Mouse (Mus musculus): ENCODE data around the gene Txnip.

DNA sequence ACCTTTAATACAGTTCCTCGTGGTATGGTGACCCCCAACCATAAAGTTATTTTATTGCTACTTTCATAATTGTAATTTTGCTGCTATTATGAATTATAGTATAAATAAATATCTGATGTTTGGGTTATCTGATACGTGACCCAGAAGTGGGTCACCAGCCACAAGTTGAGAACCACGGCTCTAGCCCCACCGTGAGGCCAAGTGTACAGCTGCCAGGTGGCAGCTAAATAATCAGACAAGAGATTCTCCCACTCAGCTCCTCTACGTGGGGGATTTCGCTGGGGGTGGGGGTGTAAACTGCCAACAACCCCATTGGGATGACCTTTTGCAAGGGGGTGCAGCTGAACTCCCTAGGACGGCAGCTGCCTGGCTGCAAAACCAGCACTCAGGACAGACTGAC lies 25.7 kb upstream of the Txnip start:
- no peak for TF ChIP-seq GATA1 (IDR thresholded peaks at IDR 0.05; ENCODE audit: borderline replicate concordance, low read length)
- no peak for TF ChIP-seq FLI1 (IDR thresholded peaks at IDR 0.05; ENCODE audit: low read length)

All from megakaryocyte, embryonic 14.5 days (primary cell).